Comparison of ENCODE assay signal across 9 mouse cellular contexts in the genomic region with DNA sequence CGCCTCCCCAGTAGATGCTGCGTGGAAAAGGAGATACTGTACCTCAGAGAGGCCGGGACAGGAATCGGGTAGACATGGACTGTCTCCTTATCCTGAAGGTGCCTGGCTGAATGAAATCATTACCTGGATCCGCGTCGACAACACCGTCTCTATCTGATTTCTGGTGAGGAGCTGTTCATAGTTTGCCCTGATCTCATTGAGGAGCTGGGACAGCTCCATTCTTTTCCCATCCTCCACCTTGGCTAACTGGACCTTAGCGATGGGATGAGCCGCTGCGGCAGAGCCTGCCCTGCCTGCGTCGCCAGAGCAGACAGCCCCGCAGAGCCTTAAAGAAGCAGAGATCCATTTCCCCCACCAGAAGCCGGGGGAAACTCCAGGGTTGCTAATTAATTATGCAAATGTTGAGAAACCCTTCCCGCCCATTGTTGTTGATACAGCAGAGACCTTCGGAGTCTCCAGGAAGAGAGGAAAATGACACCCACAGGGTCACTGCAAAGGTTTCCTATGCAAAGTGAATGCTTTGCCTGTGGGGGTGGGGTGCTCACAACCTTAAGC. TPM values are rescaled to one million over a fixed set of nuclear protein-coding genes. Genes with fewer than 3 reads are reported as not detected.
DNase-seq lines count a peak whose midpoint lies in the region; ATAC-seq and TF ChIP-seq lines count a peak whose summit lies in the region.
"Had no signal": no experiment of that assay in that cellular context is flagged by ENCODE, and none has a peak within 500 bp of the region (broad histone marks: within the 10 kb centered on the region; RNA-seq: fewer than 3 reads in every experiment).

A gene (minus strand): TSS at position 266 of the 555 bp plus-strand sequence.

- H3K4me1 ChIP-seq in kidney, adult 2 months (ENCODE audit: control insufficient read depth, insufficient read depth, low read length) = 0 out of 2 replicates have a peak, but pooled peaks cover 4% of the 10 kb centered on the region
- H3K4me1 ChIP-seq in heart, embryonic 11.5 days (ENCODE audit: control insufficient read depth, insufficient read depth, low read length) = no peaks in the 10 kb centered on the region; the same call in 1 of the 2 replicates
- peaks cover 8% of the 10 kb centered on the region; the same call in 1 of the 2 replicates for H3K4me1 ChIP-seq in kidney, embryonic 16.5 days (ENCODE audit: insufficient read depth, low read length)
- peaks cover 6% of the 10 kb centered on the region for H3K4me1 ChIP-seq in limb, embryonic 15.5 days

- WGBS in kidney, adult 2 months = 5% methylated on average over 17 of the region's 17 CpGs
- WGBS in heart, embryonic 11.5 days (ENCODE audit: insufficient replicate concordance) = 2% methylated on average over 17 of the region's 17 CpGs
- WGBS in kidney, embryonic 16.5 days = 2% methylated on average over 17 of the region's 17 CpGs
- 6% methylated on average over 17 of the region's 17 CpGs for WGBS in limb, embryonic 15.5 days

- H3K9me3 ChIP-seq in heart, embryonic 11.5 days (replicated peaks; ENCODE audit: control insufficient read depth, low read length) = no peaks in the 10 kb centered on the region
- H3K9me3 ChIP-seq in kidney, embryonic 16.5 days (ENCODE audit: low read length) = no peaks in the 10 kb centered on the region
- H3K9me3 ChIP-seq in limb, embryonic 15.5 days = no peaks in the 10 kb centered on the region
- H3K9me3 ChIP-seq: G1E had no signal

- peak within 1 kb of the TSS; percentile 54 for H3K9ac ChIP-seq in heart, embryonic 11.5 days (ENCODE audit: low read depth, low read length)
- H3K9ac ChIP-seq in kidney, embryonic 16.5 days (replicated peaks; ENCODE audit: low read length) = peak within 1 kb of the TSS; percentile 58
- 0 out of 2 replicates have a peak within 1 kb of the TSS, but pooled peaks have one; percentile 14 for H3K9ac ChIP-seq in limb, embryonic 15.5 days

- H3K36me3 ChIP-seq in kidney, adult 2 months (ENCODE audit: control insufficient read depth, insufficient read depth, low read length) = no peaks in the 10 kb centered on the region
- no peaks in the 10 kb centered on the region for H3K36me3 ChIP-seq in heart, embryonic 11.5 days (ENCODE audit: control insufficient read depth, insufficient read depth, low read length)
- no peaks in the 10 kb centered on the region for H3K36me3 ChIP-seq in kidney, embryonic 16.5 days (ENCODE audit: insufficient read depth, low read length)
- no peaks in the 10 kb centered on the region for H3K36me3 ChIP-seq in limb, embryonic 15.5 days
- H3K36me3 ChIP-seq: G1E had no signal

- H3K27ac ChIP-seq in kidney, adult 2 months (ENCODE audit: insufficient read depth, low read depth, low read length) = no peak within 1 kb of the TSS
- no peak within 1 kb of the TSS for H3K27ac ChIP-seq in heart, embryonic 11.5 days (ENCODE audit: low read depth, low read length)
- H3K27ac ChIP-seq in kidney, embryonic 16.5 days (ENCODE audit: low read length) = no peak within 1 kb of the TSS
- no peak within 1 kb of the TSS for H3K27ac ChIP-seq in limb, embryonic 15.5 days

- no peaks in the 10 kb centered on the region for H3K27me3 ChIP-seq in kidney, adult 2 months (replicated peaks; ENCODE audit: control insufficient read depth, insufficient read depth, low read length)
- H3K27me3 ChIP-seq in heart, embryonic 11.5 days (ENCODE audit: control insufficient read depth, insufficient read depth, low read length) = no peaks in the 10 kb centered on the region
- no peaks in the 10 kb centered on the region for H3K27me3 ChIP-seq in kidney, embryonic 16.5 days (ENCODE audit: insufficient read depth, low read length)
- H3K27me3 ChIP-seq in limb, embryonic 15.5 days = no peaks in the 10 kb centered on the region

- H3K4me3 ChIP-seq in kidney, adult 2 months (ENCODE audit: insufficient read depth, low read depth, low read length) = peak within 1 kb of the TSS; percentile 44
- peak within 1 kb of the TSS; percentile 33 for H3K4me3 ChIP-seq in heart, embryonic 11.5 days (ENCODE audit: low read depth, low read length)
- H3K4me3 ChIP-seq in kidney, embryonic 16.5 days (ENCODE audit: low read length) = peak within 1 kb of the TSS; percentile 40
- peak within 1 kb of the TSS; percentile 28 for H3K4me3 ChIP-seq in limb, embryonic 15.5 days

- peak within 1 kb of the TSS; percentile 71 for H3K4me2 ChIP-seq in heart, embryonic 11.5 days
- H3K4me2 ChIP-seq in kidney, embryonic 16.5 days (replicated peaks; ENCODE audit: low read depth, low read length) = peak within 1 kb of the TSS; percentile 63
- H3K4me2 ChIP-seq in limb, embryonic 15.5 days = peak within 1 kb of the TSS; percentile 41

- ATAC-seq in heart, embryonic 11.5 days (replicated peaks; ENCODE audit: insufficient number of reproducible peaks, low FRiP score, low TSS enrichment) = no peak
- no peak for ATAC-seq in kidney, embryonic 16.5 days (ENCODE audit: low FRiP score, low TSS enrichment)
- ATAC-seq in limb, embryonic 15.5 days (ENCODE audit: insufficient number of reproducible peaks, low FRiP score, low TSS enrichment, low read depth) = no peak

- no peak for TF ChIP-seq POLR2A in kidney, adult 2 months (IDR thresholded peaks at IDR 0.05; ENCODE audit: low read depth, low read length)

- DNase-seq in kidney, adult 2 months = peak; percentile 5
- DNase-seq in kidney, adult 11 months = no peak
- DNase-seq in embryo, embryonic 10 days (ENCODE audit: low spot score) = peak; percentile 44
- DNase-seq in right cerebral cortex, adult 2 months (ENCODE audit: low spot score in 2 of 2) = peak; percentile 50 to 62
- no peak for DNase-seq in thymus, postnatal 4 days

- no peak for TF ChIP-seq CTCF in kidney, adult 2 months (conservative IDR thresholded peaks at IDR 0.05; ENCODE audit: insufficient read depth, insufficient read length, low read depth, low read length)

RNA-seq across cellular contexts. Expression of the gene that starts here (rescaled TPM):
- polyA plus RNA-seq in kidney, adult 2 months (2012; rRNA removed) = 0.42 and 0.47 TPM in 2 replicates
- polyA plus RNA-seq in heart, embryonic 11.5 days (2014; fragmentation: Nextera tagmentation; extraction: Ambion mirVana) = 1.2 TPM in 2 replicates
- polyA plus RNA-seq in kidney, embryonic 16.5 days (2015; fragmentation: Nextera tagmentation; extraction: Ambion mirVana) = 0.26 and 0.31 TPM in 2 replicates
- 0.36 and 0.46 TPM in 2 replicates for polyA plus RNA-seq in limb, embryonic 15.5 days (2015; fragmentation: Nextera tagmentation; extraction: Ambion mirVana)
- polyA plus RNA-seq: G1E had no signal

Comparison
In these comparisons a context has a peak if more than half of its experiments do, and no peak if none do; other contexts are left out.
1. Peak in DNase-seq and H3K4me3 ChIP-seq in kidney, adult 2 months; RNA of the gene not detected or under 1 TPM.
2. DNase-seq: peak in embryo, embryonic 10 days (single experiment) and right cerebral cortex, adult 2 months (2 of 2); none in kidney, adult 11 months (single experiment) and thymus, postnatal 4 days (single experiment).
3. Peak in every context shown above with its lines, with median percentiles within 50 percentile points of each other: H3K4me3 ChIP-seq, H3K4me2 ChIP-seq and H3K9ac ChIP-seq.